Mouse (Mus musculus) ES-Bruce4 (cell line): ENCODE measurements around the gene Gm11361. TPM values are rescaled to one million over a fixed set of nuclear protein-coding genes. Genes with fewer than 3 reads are reported as not detected.

Source experiments
- H3K27ac ChIP-seq: 2 replicates; pipeline ENCODE4 v1.5.1; 2012; ENCODE audit warnings: low read length, inconsistent platforms; ENCODE audit not compliant: insufficient read depth
- H3K27me3 ChIP-seq: 2 replicates; pipeline ENCODE4 v1.6.1; 2012; ENCODE audit warnings: mild to moderate bottlenecking, low read length, inconsistent platforms; ENCODE audit not compliant: control insufficient read depth, poor library complexity, insufficient read depth, severe bottlenecking
- H3K36me3 ChIP-seq: 2 replicates; pipeline ENCODE4 v1.6.1; 2012; ENCODE audit warnings: inconsistent platforms, mild to moderate bottlenecking, low read length, moderate library complexity; ENCODE audit not compliant: control insufficient read depth, poor library complexity, insufficient read depth, severe bottlenecking
- H3K4me1 ChIP-seq: one replicate; pipeline ENCODE4 v1.8.1; 2011; ENCODE audit warnings: low read length; ENCODE audit not compliant: control insufficient read depth, insufficient read depth
- H3K4me3 ChIP-seq: 2 replicates; pipeline ENCODE4 v1.5.1; 2011; ENCODE audit warnings: low read depth, mild to moderate bottlenecking, low read length
- H3K9ac ChIP-seq: 2 replicates; pipeline ENCODE4 v1.6.1; 2012; ENCODE audit warnings: low read depth, mild to moderate bottlenecking, inconsistent platforms; ENCODE audit not compliant: poor library complexity, severe bottlenecking
- H3K9me3 ChIP-seq: replicated peaks from 2 replicates; pipeline ENCODE4 v1.6.1; 2012; ENCODE audit warnings: mild to moderate bottlenecking, low read length, inconsistent platforms; ENCODE audit not compliant: control insufficient read depth, poor library complexity, insufficient read depth, severe bottlenecking
- CTCF ChIP-seq: IDR thresholded peaks from one replicate; pipeline ENCODE4 v1.8.1; 2011; ENCODE audit warnings: low read depth, low read length
- EP300 ChIP-seq: IDR thresholded peaks from 2 replicates; pipeline ENCODE4 v1.6.1; 2011; ENCODE audit warnings: low read depth, low read length; ENCODE audit not compliant: insufficient read depth
- POLR2A ChIP-seq: IDR thresholded peaks from one replicate; pipeline ENCODE4 v1.8.1; 2011; ENCODE audit warnings: low read length; ENCODE audit not compliant: insufficient read depth
- polyA plus RNA-seq: library from polyadenylated mRNA; stranded (reverse); fragments of >200 nt; gene quantifications from 2 replicates; pipeline ENCODE4 v1.2.4, GENCODE M21; 2011; ENCODE audit warnings: low read depth; ENCODE audit not compliant: missing spikeins, insufficient read depth, insufficient read length

Gm11361 gene
- 2.3 TPM in 1 of 2 replicates, not detected in the other for polyA plus RNA-seq

DNA sequence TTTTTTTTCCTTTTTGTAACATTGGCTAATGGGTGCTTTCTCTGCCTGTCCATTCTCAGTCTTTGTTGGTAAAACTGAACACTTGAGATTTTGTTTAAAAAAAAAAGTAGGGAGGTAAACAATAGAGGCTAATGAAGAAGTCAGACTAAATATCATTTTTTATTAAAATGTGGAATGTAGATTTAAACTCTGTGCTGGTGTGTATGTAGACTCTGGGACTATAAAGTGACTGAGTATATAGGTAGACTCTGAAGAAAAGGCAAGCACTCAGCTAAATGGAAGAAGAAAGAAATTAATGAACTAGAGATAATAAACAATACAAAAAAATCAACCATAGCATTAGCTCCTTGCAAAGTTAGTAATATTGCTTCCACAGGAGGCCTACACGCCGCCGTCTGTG, at the start of gene Gm11361:
Gm11361 (plus strand) TSS at position 301 of the 400 bp plus-strand sequence.
- Histone ChIP-seq H3K27ac (no peak within 1 kb of the TSS), H3K36me3 (no peaks in the 10 kb centered on the region), H3K4me1 (no peaks in the 10 kb centered on the region), H3K9ac (no peak within 1 kb of the TSS), H3K9me3 (no peaks in the 10 kb centered on the region), H3K4me3 (no peak within 1 kb of the TSS), H3K27me3 (no peaks in the 10 kb centered on the region)
- TF ChIP-seq POLR2A (no peak), CTCF (no peak), EP300 (no peak)

DNA sequence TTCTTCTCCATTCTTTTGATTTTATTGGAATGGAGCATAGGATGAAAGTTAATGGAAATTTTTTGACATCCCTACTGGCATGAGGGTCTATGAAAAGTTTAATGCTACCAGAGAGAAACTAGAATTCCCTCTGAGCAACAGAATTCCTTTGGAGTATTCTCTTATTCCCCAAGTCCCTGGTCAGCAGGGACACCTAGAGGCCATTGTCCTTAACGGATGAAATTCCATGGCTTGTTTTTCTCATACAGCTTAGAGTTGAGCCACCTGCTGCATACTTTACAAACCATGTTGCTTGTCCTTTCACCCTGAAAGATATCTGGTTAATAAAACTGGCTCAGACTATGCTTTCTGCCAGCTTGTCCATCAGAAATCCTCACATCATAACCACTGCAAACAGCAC, 7.1 kb downstream of the Gm11361 start:
- H3K27ac ChIP-seq = no peak overlapping the region
- TF ChIP-seq POLR2A (no peak), EP300 (no peak), CTCF (no peak)
- no peak overlapping the region for H3K9ac ChIP-seq
- H3K9me3 ChIP-seq = no peaks in the 10 kb centered on the region
- no peaks in the 10 kb centered on the region for H3K27me3 ChIP-seq
- no peak overlapping the region for H3K4me3 ChIP-seq
- H3K36me3 ChIP-seq = no peaks in the 10 kb centered on the region
- H3K4me1 ChIP-seq = no peaks in the 10 kb centered on the region

DNA sequence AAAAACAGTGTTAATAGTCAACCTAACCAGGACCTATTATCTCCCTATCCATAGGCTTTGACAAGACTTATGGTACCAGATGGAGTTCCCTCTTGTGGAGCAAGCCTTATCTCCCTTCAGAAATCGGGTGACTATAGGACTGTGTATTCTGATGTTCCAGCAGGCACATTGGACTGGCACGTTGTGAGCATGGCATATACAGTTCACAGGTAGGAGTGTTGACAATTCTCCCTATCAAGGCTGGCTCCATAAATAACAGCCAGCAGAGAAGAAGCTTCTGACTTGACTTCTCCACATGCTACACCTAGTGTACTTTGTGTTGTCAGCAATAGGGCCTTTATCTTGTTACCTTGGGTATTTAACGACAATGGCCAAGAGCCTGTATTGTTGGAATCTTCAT, 30.0 kb downstream of the Gm11361 start:
- TF ChIP-seq CTCF = no peak
- TF ChIP-seq POLR2A = no peak
- TF ChIP-seq EP300 = no peak
- Histone ChIP-seq H3K36me3 (no peaks in the 10 kb centered on the region), H3K4me1 (no peaks in the 10 kb centered on the region), H3K9ac (no peak overlapping the region), H3K27me3 (no peaks in the 10 kb centered on the region), H3K4me3 (no peak overlapping the region), H3K9me3 (no peaks in the 10 kb centered on the region), H3K27ac (no peak overlapping the region)

DNA sequence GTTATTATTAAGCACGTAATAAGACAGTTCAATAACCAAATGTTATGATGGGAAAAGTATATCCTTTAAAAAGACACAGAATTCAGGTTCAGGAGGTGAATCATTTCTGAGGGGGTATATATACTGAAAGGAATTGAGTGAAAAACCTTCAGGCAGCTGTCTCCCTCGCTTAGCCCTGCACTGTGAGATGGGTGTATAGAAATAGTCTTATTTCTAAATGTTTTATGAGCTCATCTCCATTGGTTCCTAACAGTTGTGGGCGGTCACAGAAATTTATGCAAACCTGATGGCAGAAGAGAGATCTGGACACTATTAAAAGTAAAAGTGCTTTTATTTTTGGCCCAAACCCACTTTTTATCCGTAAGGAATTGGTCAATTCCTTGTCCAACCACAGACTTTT, 36.9 kb downstream of the Gm11361 start:
- H3K36me3 ChIP-seq = no peaks in the 10 kb centered on the region
- TF ChIP-seq POLR2A (no peak), CTCF (no peak), EP300 (no peak)
- H3K9me3 ChIP-seq = no peaks in the 10 kb centered on the region
- H3K27ac ChIP-seq = no peak overlapping the region
- H3K27me3 ChIP-seq = no peaks in the 10 kb centered on the region
- no peak overlapping the region for H3K4me3 ChIP-seq
- H3K4me1 ChIP-seq = no peaks in the 10 kb centered on the region
- H3K9ac ChIP-seq = no peak overlapping the region

DNA sequence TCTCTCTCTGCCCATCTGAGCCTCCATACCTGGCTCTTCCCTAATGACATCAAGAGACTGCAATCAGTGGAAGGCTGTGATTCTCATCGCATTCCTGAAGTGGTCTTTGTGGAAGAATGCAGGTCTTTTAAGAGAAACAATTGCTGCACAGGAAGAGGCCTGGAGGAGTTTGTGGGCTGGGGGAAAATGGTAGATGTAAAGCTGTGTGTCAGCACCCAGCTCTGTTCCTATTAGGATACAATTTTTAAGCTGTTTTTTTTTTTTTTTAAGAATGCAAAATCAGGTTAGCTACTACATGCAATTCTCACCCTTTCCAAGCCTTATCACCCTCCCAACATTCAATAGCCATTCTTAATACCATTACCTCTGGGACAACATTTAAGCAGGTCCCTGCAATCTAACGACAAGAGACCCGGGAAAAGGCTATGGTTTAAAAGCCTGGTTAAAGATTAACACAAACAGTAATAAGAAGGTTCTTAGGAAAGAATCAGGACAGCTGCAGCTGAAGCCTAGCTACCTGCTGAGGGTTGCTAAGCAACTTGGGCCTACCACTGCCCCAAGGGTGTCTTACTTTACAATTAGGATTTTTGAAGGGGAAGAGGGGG, 37.5 kb downstream of the Gm11361 start:
- no peak overlapping the region for H3K4me3 ChIP-seq
- no peaks in the 10 kb centered on the region for H3K36me3 ChIP-seq
- no peak overlapping the region for H3K9ac ChIP-seq
- no peak for TF ChIP-seq POLR2A
- no peak for TF ChIP-seq CTCF
- TF ChIP-seq EP300 = no peak
- H3K27me3 ChIP-seq = no peaks in the 10 kb centered on the region
- no peaks in the 10 kb centered on the region for H3K4me1 ChIP-seq
- no peak overlapping the region for H3K27ac ChIP-seq
- H3K9me3 ChIP-seq = no peaks in the 10 kb centered on the region

DNA sequence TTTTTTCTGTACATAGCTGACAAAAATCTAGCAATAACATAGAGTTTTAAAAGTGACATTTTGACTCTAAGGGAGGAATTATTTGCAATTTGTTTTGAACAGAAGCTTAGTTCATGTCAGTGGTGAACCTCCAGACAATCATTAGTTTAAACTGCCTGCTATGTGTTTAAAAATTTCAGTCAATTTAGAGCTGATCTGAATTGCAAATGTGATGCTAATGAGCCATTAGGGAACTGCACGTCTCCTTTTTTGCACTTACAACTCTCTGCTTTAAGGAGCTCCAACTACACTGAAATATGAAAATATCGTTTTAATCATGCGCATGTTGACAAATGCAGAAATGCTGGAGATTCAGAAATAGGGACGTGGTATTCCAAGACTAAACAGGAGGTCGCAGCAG, 38.2 kb downstream of the Gm11361 start:
- TF ChIP-seq CTCF = no peak
- no peak for TF ChIP-seq POLR2A
- no peak for TF ChIP-seq EP300
- no peak overlapping the region for H3K27ac ChIP-seq
- H3K9me3 ChIP-seq = no peaks in the 10 kb centered on the region

More for the DNA sequence above, 38.2 kb downstream of the Gm11361 start:
- Histone ChIP-seq H3K4me3 (no peak overlapping the region), H3K4me1 (no peaks in the 10 kb centered on the region), H3K36me3 (no peaks in the 10 kb centered on the region), H3K27me3 (no peaks in the 10 kb centered on the region), H3K9ac (no peak overlapping the region)
